Mouse (Mus musculus): ENCODE data around the gene Ankrd44.
"Not testable (repeated sequence)": the region's sequence is repeated elsewhere in the genome, so short reads cannot be mapped to it uniquely, and the experiment has no call there.

DNA sequence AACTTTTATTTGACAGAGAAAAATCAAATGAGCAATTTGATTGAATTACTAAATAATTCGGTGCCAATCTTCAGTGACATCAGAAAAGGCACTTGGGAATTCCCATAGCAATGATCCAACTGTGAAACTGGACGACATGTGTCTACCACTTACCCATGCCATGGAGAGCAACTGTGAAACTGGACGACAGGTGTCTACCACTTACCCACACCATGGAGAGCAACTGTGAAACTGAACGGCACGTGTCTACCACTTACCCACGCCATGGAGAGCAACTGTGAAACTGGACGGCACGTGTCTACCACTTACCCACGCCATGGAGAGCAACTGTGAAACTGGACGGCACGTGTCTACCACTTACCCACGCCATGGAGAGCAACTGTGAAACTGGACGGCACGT is 30.8 kb upstream of the Ankrd44 start:
- TF ChIP-seq CTCF (IDR thresholded peaks at IDR 0.05; ENCODE audit: low read depth, low read length); POLR2A (IDR thresholded peaks at IDR 0.05; ENCODE audit: borderline replicate concordance, low read depth, low read length): not testable (repeated sequence)

Measured in bone marrow macrophage, adult 2 months (primary cell).